Mouse (Mus musculus): ENCODE measurements around the gene Robo1. TPM values are rescaled to one million over a fixed set of nuclear protein-coding genes. Genes with fewer than 3 reads are reported as not detected.

Gene Robo1
- total RNA-seq, 2 experiments from 2014 or later = 130 to 134 TPM

GRCm38 (mm10) chr16:72976849-72977576 lies 668.9 kb downstream of the Robo1 start:
- DNase-seq = no peak
- intact Hi-C loops (cut with DNase I) = loop anchor here (5.0 kb wide), 3 partner anchors 315 to 760 kb away; no protein-coding TSS in a partner anchor

DNA sequence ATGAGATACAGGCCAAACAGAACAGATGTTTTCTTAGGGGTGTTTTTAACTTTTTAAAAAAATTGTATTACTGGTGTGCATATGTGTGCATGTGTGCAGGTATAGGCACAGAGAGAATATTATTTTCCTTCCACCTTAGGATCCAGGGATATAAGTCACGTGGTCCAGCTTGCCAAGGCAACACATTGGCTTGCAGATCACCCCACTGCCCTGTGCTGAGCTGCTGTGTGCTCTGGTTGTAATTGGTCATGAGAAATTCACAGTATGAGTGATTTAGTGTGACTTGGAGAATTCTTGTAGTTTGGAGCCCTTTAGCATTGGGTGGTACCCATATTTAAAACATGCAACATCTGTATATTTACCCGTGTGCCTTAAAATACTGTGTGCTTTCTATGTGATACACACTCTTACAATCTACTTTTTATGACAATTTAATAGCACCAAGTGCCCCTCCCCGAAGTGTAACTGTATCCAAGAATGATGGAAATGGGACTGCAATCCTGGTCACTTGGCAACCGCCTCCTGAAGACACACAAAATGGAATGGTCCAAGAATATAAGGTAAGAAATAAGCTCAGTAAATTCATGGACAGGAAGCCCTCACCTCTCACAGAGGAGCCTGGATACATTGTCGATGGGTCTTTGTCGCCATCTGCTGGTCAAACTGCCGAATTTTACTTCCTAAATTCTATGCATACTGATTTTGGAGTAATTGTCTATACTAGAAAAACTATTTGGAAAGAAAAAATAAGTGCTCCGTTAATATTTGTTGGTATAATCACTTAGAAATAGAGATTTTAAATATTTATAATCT lies 671.5 kb downstream of the Robo1 start:
- intact Hi-C loops (cut with DNase I) = loop anchor here (5.0 to 10.0 kb wide), 4 partner anchors 317 to 762 kb away; no protein-coding TSS in a partner anchor

GRCm38 (mm10) chr16:72990376-72991167 lies 682.5 kb downstream of the Robo1 start:
- DNase-seq = no peak
- intact Hi-C loops (cut with DNase I) = loop anchor here (10.0 kb wide), 1 partner anchor 1694 kb away; no protein-coding TSS in a partner anchor

More for the DNA sequence above, 671.5 kb downstream of the Robo1 start:
- DNase-seq = peak; percentile 72

DNA sequence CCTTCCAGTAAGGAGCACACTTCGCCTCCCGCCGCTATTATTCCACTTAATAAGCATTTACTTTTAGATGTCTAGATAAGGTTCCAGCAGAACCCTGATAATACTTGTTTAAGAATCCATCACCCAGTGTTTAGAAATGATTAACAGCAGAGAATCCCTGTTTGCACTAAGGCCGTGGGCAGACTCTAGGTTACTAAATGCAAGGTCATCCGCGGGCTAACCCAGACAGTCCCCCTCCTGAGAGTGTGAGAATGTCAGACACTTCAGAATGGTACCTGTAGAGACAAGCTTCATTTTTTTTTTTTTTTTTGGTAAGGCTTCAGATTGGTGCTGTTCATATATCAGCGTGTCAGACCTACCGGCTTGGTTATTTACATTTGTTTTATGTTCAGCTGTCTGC lies 685.1 kb downstream of the Robo1 start:
- DNase-seq = no peak
- intact Hi-C loops (cut with DNase I) = loop anchor here (10.0 kb wide), 1 partner anchor 1692 kb away; no protein-coding TSS in a partner anchor

DNA sequence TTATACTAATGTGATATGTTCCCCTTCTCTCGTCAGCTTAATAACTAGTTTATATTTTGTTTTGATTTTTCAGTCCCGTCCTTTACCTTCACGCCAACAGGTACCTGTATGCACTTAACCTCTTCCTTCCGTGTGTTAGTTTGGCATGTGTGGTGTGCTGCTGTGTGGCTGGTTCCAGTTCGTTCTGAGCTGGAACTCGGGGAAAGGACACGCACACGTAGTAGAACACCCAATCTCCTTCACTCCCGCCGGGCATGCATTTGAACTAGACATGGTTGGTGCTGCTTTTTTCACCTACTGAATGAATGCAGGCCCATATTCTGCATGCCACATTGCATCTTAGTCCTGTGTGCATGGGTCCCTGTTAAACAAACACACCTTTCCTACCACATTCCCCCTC lies 685.5 kb downstream of the Robo1 start:
- intact Hi-C loops (cut with DNase I) = loop anchor here (10.0 kb wide), 1 partner anchor 1691 kb away; no protein-coding TSS in a partner anchor
- DNase-seq = no peak

GRCm38 (mm10) chr16:72995251-72995954 lies 687.3 kb downstream of the Robo1 start:
- intact Hi-C loops (cut with DNase I) = loop anchor here (5.0 to 10.0 kb wide), 2 partner anchors 1417 to 1689 kb away; partner anchors contain the start of gene Robo2
- peak; percentile 58 for DNase-seq

- intact Hi-C loops (cut with DNase I) = loop anchor here (5.0 to 10.0 kb wide), 2 partner anchors 1416 to 1689 kb away; partner anchors contain the start of gene Robo2
- no peak for DNase-seq
Measured at GRCm38 (mm10) chr16:72995955-72996535, 687.9 kb downstream of the Robo1 start.

DNA sequence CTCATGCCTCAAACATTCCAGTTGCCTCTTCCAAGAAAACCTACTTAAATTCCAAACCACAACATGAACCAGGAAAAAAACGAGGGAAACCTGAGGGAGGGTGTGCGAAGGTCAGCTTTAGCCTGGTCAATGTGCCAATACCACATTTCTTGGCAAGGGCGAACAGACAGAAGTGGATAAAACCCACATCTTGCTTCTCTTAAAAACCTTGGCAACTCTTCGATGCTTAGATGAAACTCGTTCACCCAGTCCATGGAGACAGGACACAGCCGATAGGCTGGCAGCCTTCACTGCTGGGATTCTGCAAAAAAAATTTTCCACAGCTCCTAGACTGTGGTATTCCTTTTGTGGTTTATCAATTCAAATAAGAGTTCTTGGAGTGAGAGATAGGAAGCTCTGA lies 690.6 kb downstream of the Robo1 start:
- intact Hi-C loops (cut with DNase I) = loop anchor here (5.0 to 10.0 kb wide), 2 partner anchors 1414 to 1686 kb away; partner anchors contain the start of gene Robo2
- no peak for DNase-seq

- no peak for DNase-seq
- intact Hi-C loops (cut with DNase I) = no loop called here
Measured at GRCm38 (mm10) chr16:73002685-73003084, 694.6 kb downstream of the Robo1 start.

DNA sequence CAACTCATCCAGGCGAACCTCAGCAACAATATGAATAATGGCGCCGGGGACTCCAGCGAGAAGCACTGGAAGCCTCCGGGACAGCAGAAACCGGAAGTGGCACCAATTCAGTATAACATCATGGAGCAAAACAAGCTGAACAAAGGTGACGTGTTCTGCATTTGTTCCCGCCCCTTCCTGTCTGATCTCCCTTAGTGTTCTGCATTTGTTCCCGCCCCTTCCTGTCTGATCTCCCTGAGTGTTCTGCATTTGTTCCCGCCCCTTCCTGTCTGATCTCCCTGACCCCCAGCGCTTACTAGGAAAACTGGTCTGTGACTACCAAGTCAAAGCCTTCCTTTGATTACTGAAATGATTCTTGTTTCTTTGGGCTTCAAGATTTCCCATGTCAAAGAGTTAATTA lies 696.5 kb downstream of the Robo1 start:
- intact Hi-C loops (cut with DNase I) = no loop called here

DNA sequence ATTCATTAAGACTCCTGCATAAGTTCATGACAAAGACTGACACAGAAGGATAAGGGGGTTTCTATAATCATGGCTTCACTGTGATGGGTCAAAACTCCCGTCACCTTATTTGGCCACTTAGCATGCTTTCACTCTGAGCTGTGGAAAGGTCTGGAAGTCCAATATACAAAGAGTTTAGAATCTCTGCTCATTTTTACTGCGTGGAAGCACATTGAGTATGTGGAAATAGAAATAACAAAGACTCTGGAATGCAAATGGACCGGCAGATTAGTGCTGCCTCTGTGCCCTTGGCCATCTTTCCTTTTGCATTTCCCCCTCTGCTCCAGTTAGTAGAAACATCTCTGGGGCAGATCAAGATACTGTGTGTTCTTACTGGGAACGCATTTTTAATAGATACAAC lies 697.7 kb downstream of the Robo1 start:
- DNase-seq = no peak
- intact Hi-C loops (cut with DNase I) = no loop called here

More for the DNA sequence above, 696.5 kb downstream of the Robo1 start:
- DNase-seq = no peak

- intact Hi-C loops (cut with DNase I) = no loop called here
Measured at GRCm38 (mm10) chr16:73007434-73007833, 699.3 kb downstream of the Robo1 start.

GRCm38 (mm10) chr16:73011313-73011712 lies 703.2 kb downstream of the Robo1 start:
- DNase-seq = no peak
- intact Hi-C loops (cut with DNase I) = no loop called here

More at GRCm38 (mm10) chr16:73007434-73007833, 699.3 kb downstream of the Robo1 start:
- DNase-seq = no peak

DNA sequence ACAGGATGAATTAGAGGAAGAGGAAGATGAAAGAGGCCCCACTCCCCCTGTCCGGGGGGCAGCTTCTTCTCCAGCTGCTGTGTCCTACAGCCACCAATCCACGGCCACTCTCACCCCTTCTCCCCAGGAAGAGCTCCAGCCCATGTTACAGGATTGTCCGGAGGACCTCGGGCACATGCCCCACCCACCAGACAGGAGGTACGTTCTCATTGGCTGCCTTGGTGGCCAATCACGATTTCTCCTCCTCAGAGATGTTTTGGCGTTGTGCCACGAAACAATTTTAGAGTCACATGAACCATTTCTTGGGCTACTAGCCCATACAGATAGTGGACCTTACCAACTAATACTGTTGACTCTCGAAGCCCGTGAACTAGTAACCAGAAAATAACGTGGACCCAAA lies 704.8 kb downstream of the Robo1 start:
- intact Hi-C loops (cut with DNase I) = no loop called here
- DNase-seq = no peak

DNA sequence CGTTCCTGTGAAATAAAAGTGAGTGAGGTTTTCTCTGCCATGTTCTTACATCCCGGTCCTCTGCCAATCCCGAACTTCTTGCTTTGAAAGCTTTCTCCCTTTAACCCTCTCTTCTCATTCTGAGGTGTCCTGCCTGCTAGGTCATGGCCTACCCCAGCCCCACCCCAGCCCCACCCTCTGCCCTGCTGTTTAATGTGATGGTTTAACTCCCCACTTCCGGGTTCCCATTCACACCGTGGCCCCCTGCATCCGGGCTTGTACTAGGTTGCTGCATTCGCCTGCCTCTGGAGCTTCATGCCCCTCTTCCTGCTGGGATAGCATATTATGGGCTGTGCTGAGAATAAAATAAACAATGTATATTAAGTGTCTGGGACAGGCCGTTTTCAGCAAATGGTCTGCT lies 706.4 kb downstream of the Robo1 start:
- DNase-seq = no peak
- intact Hi-C loops (cut with DNase I) = no loop called here

- intact Hi-C loops (cut with DNase I) = no loop called here
- DNase-seq = no peak
Measured at GRCm38 (mm10) chr16:73015976-73016375, 707.9 kb downstream of the Robo1 start.

- intact Hi-C loops (cut with DNase I) = no loop called here
- DNase-seq = no peak
Measured at GRCm38 (mm10) chr16:73016801-73017200, 708.7 kb downstream of the Robo1 start.

- DNase-seq = peak; percentile 42
- intact Hi-C loops (cut with DNase I) = no loop called here
Measured at GRCm38 (mm10) chr16:73024326-73024725, 716.2 kb downstream of the Robo1 start.

- DNase-seq = peak; percentile 57
- intact Hi-C loops (cut with DNase I) = no loop called here
Measured at GRCm38 (mm10) chr16:73027692-73028091, 719.6 kb downstream of the Robo1 start.

All from left cerebral cortex, postnatal 4 days (tissue).